Comparison of ENCODE assay signal across 8 mouse cellular contexts in genomic region chr14:24778748-24779630, GRCm38 (mm10).
DNase-seq lines count a peak whose midpoint lies in the region; ATAC-seq lines count a peak whose summit lies in the region.

No protein-coding gene starts in this region.

- H3K27me3 ChIP-seq in hindbrain, embryonic 14.5 days (ENCODE audit: control insufficient read depth, insufficient read depth, low read length): no peaks in the 10 kb centered on the region

- H3K9me3 ChIP-seq in hindbrain, embryonic 14.5 days (ENCODE audit: control insufficient read depth, low read length): no peaks in the 10 kb centered on the region

- peak overlapping the region; percentile 52 for H3K9ac ChIP-seq in hindbrain, embryonic 14.5 days

- H3K4me3 ChIP-seq in hindbrain, embryonic 14.5 days (replicated peaks; ENCODE audit: low read length): peak overlapping the region; percentile 22

- DNase-seq in R1 (ENCODE audit: low read depth, low spot score): peak; percentile 80
- peak; percentile 94 to 96 for DNase-seq in cerebellum, postnatal 14 days
- DNase-seq in frontal cortex, postnatal 36 days (ENCODE audit: low spot score in 2 of 2): peak; percentile 92 to 94
- peak; percentile 85 for DNase-seq in hindbrain, embryonic 14.5 days (ENCODE audit: low spot score)
- DNase-seq in layer of hippocampus, postnatal 25 days (ENCODE audit: extremely low spot score in 1 of 2, low spot score in 1 of 2): peak; percentile 67 to 87
- peak; percentile 87 for DNase-seq in lung, postnatal 14 days
- DNase-seq in ovary, postnatal 36 days (ENCODE audit: low spot score): peak; percentile 86
- peak; percentile 78 for DNase-seq in thymus, postnatal 14 days

- no peaks in the 10 kb centered on the region for H3K36me3 ChIP-seq in hindbrain, embryonic 14.5 days (replicated peaks; ENCODE audit: control insufficient read depth, insufficient read depth)

- peaks cover 24% of the 10 kb centered on the region for H3K4me1 ChIP-seq in hindbrain, embryonic 14.5 days (replicated peaks; ENCODE audit: control insufficient read depth, insufficient read depth, low read length)

- peak; percentile 95 for ATAC-seq in hindbrain, embryonic 14.5 days (ENCODE audit: low FRiP score)

- H3K4me2 ChIP-seq in hindbrain, embryonic 14.5 days (replicated peaks): peak overlapping the region; percentile 49

- peak overlapping the region; percentile 97 for H3K27ac ChIP-seq in hindbrain, embryonic 14.5 days

- WGBS in hindbrain, embryonic 14.5 days: under 1% methylated on average over 38 of the region's 39 CpGs

Comparison
In these comparisons a context has a peak if more than half of its experiments do, and no peak if none do; other contexts are left out.
1. Peak in every context shown above with its lines: DNase-seq, ATAC-seq, H3K4me3 ChIP-seq and H3K27ac ChIP-seq.